Mouse (Mus musculus): Measurements from ENCODE around the gene Snx29.
"Not testable (repeated sequence)": the region's sequence is repeated elsewhere in the genome, so short reads cannot be mapped to it uniquely, and the experiment has no call there.

Snx29 gene

DNA sequence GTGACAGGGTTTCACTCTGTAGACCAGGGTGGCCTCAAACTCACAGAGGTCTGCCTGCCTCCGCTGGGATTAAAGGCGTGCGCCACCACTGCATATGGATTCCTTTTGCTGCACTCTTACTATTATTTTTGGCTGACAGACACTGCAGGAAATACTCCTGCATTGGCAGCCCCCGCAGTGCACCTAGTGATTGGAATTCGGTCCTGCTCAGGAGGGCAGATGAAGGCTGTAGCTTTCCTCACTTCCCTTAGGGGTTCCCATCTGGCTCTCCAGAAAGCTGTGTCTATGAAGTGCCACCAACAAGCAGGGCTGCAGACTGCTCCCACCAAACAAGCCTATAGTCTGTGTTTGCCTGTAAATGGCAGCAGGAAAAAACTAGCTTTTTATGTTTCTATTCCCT, 215.0 kb downstream of the Snx29 start:
- DNase-seq (ENCODE audit: low spot score) = no peak

DNA sequence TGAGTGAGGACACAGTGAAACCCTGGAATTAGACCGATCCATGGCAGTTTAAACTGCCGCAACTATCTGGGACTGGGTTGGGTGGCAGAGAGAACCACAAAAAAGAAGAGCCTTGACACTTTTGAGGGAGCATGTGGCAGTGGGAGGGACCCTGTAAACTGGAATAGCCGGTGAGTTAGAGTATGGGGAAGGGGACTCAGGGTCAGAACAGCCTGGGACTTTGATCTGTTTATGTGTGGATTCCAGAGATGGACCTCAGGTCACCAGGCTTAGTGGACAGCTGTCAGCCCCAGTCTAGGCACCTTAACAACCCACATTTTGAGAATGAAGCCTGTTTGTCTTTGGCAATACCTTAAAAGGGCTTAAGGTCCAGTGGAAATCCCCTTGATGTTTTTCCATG, 215.5 kb downstream of the Snx29 start:
- no peak for DNase-seq (ENCODE audit: low spot score)

DNA sequence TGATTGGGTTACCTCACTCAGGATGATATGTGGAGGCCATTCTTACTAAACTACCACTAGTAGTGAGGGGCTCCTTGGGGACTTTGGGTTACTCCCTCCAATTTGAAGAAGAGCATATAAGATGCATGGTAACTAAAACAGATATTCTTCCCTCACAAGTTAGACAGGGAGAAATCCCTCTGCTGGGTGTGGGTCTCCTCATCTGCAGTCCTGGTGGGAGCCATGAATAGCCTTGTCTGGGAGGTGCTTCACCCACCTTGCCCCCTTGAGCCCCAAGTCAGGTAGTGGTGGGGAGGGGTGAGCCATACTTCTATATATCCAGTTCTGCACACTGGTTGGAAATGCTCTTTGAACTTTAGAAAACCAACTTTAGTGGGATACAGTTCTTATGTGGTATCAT, 218.3 kb downstream of the Snx29 start:
- no peak for DNase-seq (ENCODE audit: low spot score)

DNA sequence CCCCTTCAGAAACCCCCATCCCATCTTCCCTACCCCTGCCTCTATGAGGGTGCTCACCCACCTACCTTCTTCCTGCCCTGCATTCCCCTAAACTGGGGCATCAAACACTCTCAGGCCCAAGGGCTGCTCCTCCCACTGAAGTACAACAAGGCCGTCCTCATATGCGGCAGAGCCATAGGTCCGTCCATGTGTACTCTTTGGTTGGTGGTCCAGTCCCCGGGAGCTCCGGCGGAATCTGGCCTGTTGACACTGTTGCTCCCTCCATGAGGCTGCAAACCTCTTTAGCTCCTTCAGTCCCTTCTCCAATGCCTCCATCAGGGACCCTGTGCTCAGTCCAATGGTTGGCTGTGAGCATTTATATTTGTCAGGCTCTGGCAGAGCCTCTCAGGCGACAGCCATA, 219.1 kb downstream of the Snx29 start:
- DNase-seq (ENCODE audit: low spot score) = no peak

DNA sequence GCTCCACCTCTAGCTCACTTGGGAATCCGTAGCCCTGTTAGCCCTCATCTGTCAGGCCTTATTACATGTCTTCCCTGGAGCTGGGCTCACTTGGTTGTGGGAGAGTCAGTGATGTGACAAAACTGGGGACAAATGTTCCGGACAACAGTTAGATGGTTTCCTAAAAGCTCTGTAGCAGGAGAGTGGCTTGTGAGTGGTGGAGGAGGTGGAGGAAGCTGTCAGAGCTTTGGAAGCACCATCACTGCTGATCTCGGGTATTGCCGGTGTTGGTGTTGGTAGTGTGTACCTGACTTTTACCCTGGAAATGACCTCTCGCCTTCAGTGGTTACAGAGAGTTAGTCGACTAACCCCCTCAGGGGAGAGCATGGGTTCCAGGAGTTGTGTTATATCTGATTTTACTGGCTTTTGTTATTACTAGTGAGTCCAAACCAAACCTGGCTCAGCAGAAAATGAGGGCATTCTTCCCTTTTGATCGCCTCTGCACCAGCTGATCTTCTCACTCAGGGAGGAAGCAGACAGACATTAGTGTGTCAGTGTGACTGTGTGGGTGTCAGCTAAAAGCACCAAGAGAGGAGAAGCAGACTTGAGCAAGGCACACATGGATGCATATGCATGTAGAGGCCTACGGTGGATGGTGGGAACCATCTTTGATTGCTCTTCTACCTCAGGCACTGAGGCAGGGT, 227.5 kb downstream of the Snx29 start:
- no peak for DNase-seq (ENCODE audit: low spot score)

DNA sequence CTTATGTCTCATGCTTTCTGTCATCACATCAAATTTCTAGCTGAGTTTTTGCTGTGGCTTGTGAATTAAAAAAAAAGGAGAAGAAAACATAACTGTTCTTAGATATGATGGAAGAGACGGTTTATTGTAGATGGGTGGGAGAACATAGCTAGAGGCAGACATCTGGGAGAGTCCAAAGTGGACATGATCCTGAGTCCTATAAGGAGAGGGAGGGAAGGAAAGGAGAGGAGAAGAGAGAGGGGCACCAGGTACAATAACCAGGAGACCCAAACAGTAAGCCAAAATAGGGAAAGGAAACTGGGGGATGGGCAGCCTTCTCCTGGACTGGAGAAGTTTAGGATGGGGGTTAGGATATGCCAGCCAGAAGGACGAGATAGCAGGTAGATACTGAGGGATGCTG, 239.0 kb downstream of the Snx29 start:
- DNase-seq (ENCODE audit: low spot score) = no peak

DNA sequence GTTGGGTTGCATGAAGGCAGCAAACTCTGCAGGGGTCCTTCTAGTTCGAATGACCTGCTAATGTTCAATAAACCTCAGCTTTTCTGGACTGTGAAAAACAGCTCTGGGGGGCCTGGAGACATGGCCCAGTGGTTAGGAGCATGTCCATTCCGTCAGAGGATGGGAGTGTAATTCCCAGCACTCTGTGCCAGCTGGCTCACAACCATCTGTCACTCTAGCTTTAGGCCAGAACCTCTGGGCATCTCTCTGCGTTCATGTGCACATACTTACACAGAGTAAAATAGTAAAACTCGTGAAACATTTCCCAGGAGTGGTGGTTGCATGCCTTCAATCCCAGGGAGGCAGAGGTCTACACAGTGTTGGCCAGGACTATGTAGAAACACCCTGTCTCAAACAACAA, 241.1 kb downstream of the Snx29 start:
- DNase-seq (ENCODE audit: low spot score) = no peak

DNA sequence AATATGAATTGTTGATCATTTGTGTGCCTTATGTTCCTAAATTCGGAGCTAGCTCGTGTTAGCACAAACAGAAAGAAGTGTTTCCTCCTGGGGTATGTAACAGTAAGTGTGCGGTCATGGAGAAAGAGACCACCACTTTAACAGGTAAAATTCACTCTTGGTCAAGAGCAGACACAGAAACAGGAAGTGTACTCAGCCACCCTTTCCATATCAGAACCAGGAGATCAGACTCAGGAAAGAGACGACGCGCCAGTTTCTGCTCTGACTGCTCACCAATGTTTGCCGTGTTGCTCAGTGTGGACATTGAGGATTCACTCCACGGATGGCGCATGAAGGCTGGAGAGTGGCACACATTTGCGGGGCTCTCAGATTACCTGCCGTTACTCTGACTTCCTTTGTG, 242.4 kb downstream of the Snx29 start:
- no peak for DNase-seq (ENCODE audit: low spot score)

DNA sequence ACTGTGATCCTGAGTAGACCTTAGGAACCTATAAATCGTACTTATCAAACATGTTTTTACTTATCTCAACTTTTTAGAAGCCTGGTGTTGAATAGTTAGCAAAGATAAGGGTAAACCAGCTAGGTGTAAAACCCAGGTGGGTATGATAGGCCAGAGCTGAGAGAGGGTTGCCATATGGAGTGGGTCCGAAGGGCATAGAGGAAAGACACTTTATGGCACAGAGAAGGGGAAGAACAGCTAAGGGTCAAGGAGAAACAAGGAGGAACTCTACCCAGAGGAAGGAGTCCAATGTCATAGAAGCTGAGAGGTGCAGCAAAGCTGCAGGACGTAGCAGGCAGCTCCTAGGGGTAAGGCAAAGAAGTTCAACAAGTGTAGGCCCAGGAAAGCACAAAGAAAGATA, 244.9 kb downstream of the Snx29 start:
- DNase-seq (ENCODE audit: low spot score) = no peak

DNA sequence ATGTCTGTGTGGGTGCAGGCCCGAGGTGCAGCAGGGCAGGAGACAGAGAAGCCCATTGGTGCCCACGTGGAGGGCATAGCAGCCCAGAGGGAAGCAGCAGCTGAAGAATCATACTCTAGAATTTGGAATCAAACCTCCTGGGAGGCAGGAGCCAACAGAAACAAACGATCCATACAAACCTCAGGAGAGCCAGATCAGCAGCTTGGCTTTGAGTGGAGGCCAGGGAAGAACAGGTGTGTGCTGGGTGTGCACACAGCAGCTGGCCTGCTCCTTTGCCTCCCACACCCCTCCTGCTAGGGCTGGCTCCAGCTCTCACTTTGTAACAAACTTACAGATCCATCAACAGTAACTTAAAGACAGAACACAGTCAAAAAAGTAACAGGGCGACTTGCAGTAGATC, 245.4 kb downstream of the Snx29 start:
- no peak for DNase-seq (ENCODE audit: low spot score)

DNA sequence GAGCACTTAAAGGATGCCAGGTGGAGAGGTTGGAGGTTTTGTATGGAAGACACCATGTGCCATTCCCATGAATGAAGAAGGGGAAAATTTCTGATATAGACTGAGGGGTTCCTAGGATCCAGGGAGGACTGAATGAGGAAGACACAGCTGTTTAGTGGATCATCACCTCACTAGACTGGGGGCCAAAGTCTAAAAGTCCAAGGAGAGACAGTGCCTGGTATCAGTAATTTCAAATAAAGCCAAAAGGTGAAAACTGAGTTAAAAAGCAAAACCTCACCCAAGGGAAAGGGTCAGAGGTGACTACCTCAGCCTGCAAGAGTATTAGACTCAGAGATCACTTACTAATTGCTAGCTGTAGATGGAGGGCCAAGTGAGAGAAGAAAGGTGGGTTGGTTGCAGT, 245.9 kb downstream of the Snx29 start:
- no peak for DNase-seq (ENCODE audit: low spot score)

DNA sequence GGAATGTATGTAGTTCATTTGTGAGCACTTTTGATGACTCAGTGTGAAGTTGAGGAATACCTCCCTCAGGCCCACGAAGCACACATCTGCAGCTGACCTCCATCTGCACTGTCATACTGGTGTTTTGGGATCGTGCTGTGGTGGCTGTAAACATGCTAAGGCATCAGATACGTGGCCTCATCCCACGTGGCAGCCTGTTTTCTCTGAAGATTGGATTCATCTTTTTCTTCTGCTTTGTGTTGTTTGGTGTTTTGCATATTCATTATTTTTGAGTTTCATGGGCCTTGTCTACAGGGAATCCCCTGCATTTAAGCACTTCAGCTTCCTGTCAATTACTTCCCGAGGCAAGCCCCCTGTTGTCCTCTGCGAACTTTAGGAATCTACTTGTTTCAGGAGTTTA, 246.4 kb downstream of the Snx29 start:
- no peak for DNase-seq (ENCODE audit: low spot score)

DNA sequence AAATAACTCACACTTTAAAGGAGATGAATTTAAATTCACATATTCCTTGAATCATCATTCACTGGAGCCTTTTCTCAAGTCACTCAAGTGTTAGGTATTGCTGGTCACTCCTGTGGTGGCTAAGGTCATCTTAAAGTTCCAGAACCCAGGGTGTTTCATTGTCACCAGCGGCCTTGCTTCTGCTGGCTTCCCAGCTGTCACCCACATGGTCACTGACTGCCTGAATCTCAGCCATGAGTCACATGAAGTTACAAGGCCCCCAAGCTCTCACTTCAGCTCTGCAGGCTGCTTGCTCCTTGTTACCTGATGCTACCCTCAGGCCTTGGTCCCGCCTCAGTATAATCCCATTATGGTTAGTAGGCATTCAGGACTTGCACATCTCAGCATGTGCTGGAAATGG, 247.4 kb downstream of the Snx29 start:
- DNase-seq (ENCODE audit: low spot score) = no peak

DNA sequence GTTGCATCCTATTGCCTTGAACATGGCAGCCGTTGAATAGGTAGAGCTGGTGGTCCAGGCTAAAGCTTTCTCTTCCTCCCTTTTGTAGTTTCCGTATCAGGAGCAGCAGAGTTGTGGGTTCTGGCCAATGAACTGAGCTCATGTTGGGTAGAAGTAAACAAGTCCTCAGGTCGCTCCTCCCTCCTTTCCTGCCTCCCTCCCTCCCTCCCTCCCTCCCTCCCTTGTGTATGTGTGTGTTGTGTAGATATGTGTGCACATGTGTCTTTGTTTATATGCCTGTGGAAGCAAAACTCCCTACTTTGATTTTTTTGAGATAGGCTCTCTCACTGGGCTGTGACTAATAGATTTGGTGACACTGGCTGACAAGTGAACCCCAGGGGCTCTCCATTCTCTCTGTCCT, 251.8 kb downstream of the Snx29 start:
- no peak for DNase-seq (ENCODE audit: low spot score)

DNA sequence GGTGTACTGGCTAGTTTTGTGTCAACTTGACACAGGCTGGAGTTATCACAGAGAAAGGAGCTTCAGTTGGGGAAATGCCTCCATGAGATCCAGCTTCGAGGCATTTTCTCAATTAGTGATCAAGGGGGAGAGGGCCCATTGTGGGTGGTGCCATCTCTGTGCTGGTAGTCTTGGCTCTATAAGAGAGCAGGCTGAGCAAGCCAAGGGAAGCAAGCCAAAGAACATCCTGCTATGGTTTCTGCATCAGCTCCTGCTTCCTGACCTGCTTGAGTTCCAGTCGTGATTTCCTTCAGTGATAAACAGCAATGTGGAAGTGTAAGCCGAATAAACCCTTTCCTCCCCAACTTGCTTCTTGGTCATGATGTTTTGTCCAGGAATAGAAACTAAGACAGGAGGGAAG, 253.0 kb downstream of the Snx29 start:
- DNase-seq (ENCODE audit: low spot score) = not testable (repeated sequence)

DNA sequence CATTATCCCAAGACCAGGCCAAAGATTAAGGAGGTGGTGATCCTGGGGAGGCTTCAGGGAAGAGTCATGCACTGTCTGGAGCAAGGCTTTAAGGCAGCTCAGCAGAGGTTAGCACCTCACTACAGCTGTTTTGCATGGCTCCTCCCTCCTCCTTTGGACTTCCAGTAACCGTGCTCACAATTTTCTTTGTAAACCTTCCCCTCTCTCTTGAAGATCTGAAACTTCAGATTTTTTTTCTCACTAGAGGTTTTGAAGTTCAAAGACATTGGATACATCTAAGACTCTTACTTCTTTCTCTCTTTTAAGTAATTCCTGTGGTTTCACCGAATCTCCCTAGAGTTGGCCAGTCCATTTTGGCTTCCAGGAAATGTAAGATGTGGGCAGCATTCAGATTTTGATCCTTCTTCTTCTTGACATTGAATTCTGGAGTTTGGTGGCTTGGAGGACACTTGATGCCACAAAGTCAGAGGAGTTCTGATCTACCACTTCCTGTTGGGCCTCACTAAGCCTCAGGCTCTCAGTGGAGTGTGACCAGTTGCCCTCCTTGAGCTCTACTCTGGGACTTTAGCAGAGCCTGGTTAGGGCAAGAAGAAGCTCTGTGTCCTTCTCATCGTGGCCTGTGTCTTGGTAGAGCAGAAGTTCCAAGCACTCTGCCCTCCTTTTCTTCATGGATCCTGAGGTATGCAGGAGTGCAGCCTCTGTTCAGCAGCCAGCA, 255.0 kb downstream of the Snx29 start:
- DNase-seq (ENCODE audit: low spot score) = no peak

DNA sequence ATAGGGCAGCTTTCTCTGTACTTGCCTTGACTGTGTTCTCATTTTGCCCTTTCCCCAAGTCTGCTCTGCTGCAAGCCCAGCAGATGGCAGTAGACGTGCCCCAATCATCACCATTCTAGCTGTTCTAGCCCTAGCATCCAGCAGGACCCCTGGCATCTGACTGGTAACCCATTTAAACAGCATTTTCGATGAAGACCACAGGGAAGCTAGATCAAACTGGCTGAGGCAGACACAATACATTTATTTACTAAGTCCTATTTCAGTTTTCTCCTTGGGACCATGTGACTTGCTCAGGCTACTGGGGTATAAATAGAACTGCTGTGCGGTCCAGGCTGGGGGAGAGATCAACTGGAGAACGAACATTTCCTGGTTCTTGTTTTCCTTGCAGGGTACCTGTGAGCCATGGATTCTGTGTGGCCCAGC, 257.0 kb downstream of the Snx29 start:
- DNase-seq (ENCODE audit: low spot score) = no peak

DNA sequence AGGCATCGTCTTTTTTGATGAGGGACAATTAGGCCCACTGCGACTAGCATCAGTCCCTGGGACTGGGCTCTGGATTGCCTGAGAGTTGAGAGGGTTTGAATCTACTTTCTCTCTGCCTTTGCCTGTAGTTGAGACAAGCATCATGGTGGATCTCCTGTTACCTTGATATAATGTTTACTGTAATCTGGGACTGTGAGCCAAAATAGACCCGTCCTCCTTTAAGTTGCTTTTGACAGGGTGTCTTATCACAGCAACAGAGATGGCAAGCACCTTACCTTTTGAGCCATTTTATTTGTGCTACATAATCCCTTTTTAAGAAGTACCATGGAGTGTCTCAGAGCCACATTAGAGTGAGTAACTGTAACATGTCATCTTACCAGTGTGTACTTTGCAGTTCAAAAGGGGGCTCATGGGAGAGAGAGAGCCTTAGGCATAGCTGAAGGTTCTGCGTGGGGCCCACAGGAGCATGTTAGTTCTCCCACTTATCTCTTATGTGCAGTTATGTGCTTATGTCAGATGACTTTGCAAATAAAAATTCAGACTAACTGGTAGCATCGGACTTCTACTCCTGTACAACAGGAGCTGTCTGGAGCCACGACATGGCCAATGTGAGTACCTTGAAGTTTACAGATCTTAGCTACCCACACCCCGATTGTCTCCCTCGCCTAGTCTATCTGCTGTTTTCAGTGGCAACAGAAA, 261.4 kb downstream of the Snx29 start:
- no peak for DNase-seq (ENCODE audit: low spot score)

DNA sequence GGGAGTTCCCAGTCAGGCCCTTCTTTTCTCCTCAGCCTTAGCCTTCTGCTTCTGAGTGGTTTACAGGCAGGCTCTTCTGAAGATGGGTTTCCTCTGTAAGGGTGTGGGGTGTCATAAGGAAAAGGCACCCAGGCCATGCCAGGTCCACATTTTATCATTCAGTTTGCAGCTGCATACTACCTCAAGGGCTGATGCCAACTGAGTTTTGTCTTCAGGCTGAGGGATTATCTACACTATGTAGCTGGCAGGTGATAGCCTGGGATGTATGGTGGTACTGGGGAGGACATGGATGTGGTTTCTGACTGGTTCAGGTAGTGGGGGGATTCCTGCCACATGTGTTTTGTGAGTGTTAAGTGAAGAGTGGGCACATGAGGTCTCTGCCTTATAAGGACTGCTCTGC, 266.0 kb downstream of the Snx29 start:
- DNase-seq (ENCODE audit: low spot score) = no peak

DNA sequence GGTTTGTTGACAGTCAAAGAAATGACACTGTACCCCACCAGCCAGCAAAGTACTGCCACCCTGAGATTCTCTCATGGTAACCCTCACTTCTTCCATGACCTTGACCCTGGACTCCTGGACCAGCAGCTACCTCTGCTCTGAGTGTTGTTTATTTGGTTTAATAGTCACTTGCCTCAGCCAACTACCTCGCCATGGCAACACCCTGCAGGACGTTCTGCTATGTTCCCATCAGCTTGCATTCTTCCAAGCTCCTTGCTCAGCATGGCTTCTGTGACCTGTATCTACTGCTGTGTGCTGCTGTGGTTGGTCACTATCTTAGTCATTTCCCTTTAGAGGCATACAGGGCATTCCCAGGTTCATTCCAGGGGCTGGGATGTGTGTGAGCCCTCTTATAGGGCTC, 266.6 kb downstream of the Snx29 start:
- DNase-seq (ENCODE audit: low spot score) = no peak

DNA sequence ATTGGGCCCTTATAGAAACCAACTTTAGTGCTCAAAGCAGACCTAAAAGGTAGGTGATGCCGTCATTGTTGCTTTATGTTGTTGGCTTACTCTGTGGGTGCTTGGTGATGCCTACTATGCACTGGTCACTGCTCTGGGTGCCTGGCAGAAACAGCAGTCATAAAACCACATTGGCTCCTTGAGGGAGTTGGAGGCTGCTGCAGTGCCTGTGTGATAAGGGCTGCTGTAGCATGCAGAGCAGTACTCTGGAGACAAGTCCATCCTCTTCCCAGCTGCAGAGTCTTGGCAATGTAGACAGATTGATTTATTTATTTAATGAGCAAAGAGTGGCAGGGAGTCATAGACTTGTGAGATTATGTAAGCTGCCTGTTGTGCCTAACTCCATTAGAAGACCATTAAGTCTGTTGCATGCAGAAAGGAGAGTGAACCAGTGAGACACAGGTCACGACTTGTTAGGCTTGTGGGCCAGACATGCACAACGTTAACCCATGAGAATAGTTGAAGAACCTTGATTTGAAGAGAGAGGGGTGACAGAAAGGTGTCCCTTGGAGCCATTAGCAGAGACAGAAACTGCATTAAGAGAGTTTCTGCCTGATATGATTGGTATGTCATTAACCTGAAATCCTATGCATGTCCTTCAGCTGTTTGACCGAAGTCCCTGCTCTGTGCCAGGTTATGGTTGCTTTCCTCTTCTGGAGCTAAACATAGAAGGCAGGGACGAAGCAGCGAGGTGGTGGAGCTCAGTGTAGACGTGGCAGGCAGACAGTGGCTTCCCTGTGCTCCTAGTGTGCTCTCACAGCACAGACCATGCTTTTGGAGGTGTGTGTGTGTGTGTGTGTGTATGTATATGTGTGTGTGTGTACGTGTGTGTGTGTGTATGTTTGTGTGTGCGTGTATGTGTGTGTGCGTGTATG, 267.3 kb downstream of the Snx29 start:
- no peak for DNase-seq (ENCODE audit: low spot score)

DNA sequence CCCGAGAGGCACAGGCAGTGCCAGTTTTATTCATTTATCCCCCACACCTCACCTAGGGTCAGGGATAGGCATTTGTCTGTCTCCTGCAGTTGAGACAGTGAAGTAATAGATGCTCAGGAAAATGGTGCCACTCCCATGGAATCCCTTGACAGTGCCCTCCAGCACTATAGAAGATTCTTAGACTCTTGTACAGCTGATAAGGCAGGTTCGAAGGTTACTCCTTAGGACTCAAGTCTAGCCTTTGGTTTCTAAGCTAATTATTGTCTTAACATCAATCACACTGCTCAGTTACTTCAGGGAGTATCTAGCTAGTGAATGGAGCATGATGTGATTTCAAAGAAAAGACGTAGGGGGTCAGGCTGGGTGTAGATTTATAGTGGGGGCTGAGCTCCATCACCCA, 273.9 kb downstream of the Snx29 start:
- DNase-seq (ENCODE audit: low spot score) = no peak
